In genomic region chr8:34729585-34729984, GRCm38 (mm10) we compare ENCODE assay signal across 21 mouse cellular contexts.
"Had no signal": no experiment of that assay in that cellular context is flagged by ENCODE, and none has a peak within 500 bp of the region (broad histone marks: within the 10 kb centered on the region; RNA-seq: fewer than 3 reads in every experiment).

No protein-coding gene starts in this region.

- H3K9me3 ChIP-seq: midbrain, embryonic 10.5 days; midbrain, embryonic 12.5 days; neural tube, embryonic 13.5 days; neural tube, embryonic 15.5 days; stomach, embryonic 15.5 days had no signal

- DNase-seq: lung, adult 18-20 months; lung, embryonic 14.5 days; lung, postnatal 10 days; lung, postnatal 4 days; midbrain, embryonic 14.5 days; retina, postnatal 1 day; right cerebral cortex, adult 18-20 months; right cerebral cortex, postnatal 25 days; right cerebral cortex, postnatal 4 days; spleen, adult 18-20 months; thymus, adult 2 months; thymus, postnatal 25 days; thymus, postnatal 4 days had no signal

- H3K36me3 ChIP-seq: midbrain, embryonic 10.5 days; midbrain, embryonic 12.5 days; neural tube, embryonic 13.5 days; neural tube, embryonic 15.5 days; stomach, embryonic 15.5 days had no signal

- H3K27ac ChIP-seq: midbrain, embryonic 10.5 days; midbrain, embryonic 12.5 days; neural tube, embryonic 13.5 days; neural tube, embryonic 15.5 days; stomach, embryonic 15.5 days; stomach, postnatal 0 days had no signal

- ATAC-seq: midbrain, embryonic 16.5 days had no signal

- H3K27me3 ChIP-seq: neural tube, embryonic 13.5 days; neural tube, embryonic 15.5 days; stomach, embryonic 15.5 days had no signal

- H3K4me3 ChIP-seq: midbrain, embryonic 10.5 days; midbrain, embryonic 12.5 days; myocyte; neural tube, embryonic 13.5 days; neural tube, embryonic 15.5 days; stomach, embryonic 15.5 days had no signal

- H3K4me1 ChIP-seq: neural tube, embryonic 15.5 days; stomach, embryonic 15.5 days had no signal
